Mouse (Mus musculus): ENCODE results near the gene Bcl2l11.

The Bcl2l11 gene

DNA sequence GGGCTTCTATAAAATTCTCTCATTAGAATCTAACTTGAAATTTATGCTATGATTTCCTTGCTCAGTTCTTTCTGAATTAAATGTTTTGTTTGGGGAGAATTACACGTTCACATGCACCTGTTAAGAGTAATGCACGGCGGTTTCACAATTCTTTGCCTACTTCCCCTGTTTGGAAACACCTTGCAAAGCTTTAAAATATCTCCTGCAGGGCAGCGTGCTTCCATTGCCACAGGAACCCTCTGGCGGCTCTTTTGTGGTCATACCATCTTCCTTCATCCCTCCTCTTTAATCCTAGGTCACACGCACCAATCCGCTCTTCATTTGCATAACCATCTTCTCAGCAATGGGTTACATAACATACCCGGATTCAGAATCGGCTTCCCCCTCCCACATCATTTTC is 14.3 kb upstream of the Bcl2l11 start:
- DNase-seq (ENCODE audit: low spot score): no peak

DNA sequence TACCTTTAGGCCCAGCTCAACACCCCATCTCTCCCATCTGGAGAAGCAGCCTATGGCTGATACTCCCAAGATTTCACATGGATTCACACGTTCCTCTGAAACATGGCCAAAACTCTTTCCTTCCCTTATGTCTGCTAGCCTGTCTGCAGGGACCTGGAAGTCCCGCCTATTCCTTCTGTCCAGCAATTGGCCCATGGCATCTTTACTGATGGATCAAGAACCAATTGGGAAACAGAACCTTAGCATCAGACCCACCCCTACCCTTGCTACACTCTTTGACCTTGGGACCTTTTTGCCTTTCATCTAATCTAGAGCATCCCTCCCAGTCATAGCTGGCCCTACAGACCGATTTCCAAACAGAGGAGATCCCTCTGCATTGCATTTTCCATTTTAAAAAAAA is 11.2 kb upstream of the Bcl2l11 start:
- no peak for DNase-seq (ENCODE audit: low spot score)

DNA sequence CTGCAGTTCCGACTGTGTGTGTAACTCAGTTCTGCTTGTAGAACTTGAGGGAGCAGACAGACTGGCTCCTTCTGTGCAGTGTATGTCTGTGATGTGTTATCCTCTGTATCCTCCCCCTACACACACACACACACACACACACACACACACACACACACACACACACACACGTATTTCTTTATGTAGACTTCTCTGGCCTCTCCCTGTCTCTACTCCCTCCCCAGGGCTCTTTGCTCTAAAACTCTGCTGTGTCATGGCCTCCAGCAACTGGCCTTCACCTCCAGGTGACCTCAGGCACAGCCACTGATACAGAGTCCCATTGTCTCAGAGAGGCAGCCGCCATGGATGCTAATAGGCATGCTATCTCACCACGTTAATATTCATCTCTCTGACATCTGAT is 10.3 kb upstream of the Bcl2l11 start:
- no peak for DNase-seq (ENCODE audit: low spot score)

DNA sequence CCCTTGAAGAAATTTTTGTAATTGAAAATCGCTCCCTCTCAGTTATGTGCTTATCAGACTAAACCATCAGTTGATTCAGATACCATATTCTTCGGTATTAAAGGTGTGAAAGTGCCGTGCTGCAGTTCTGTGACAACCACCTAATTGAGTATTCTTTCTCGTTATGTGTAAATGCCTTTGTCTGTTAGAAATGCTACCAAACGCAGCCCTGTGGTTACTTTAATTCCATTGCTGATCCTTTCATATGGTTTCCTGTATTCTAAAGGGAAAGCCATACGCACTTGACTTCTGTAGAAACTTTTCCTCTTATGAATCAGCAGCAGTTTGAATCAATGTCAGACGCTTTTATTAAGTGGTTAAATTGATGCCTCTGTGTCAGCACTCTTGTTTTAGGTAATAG is 8.2 kb upstream of the Bcl2l11 start:
- no peak for DNase-seq (ENCODE audit: low spot score)

DNA sequence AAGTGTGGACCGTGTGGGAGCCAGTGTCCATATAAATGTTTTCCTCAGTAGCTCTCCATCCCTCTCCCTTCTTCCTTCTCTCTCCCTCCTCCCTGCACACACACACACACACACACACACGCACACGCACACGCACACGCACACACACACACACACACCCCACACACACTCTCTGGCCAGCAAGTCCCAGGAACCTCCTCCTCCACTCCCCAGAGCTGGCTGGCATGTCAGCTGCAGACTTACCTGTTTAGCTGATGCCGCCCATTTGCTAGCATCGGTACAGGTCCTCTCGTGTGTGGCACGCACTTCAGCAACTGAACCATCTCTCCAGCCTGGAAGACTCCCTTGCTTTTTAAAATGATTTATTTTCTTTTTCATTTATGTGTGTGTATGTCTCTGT is 6.9 kb upstream of the Bcl2l11 start:
- DNase-seq (ENCODE audit: low spot score): no peak

DNA sequence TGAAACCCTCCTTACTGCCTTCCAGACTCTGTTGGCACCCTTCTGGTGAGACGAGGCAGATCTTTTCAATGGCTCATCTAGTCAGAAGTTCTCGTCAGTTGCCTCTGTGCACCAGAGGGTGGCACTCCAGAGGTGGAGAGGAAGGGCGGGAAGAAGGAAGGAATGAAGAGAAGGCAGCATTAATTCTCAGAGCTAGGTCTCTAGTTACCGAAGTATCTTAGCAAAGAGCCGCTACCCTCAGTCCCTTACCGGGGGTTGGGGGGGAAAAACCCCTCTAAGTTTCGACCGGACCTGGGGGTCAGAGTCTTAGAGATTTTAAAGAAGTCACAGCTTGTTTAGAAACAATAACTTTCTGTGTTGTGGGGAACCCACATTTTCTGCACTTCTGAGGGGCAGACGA is 3.3 kb upstream of the Bcl2l11 start:
- DNase-seq (ENCODE audit: low spot score): peak; percentile 72

DNA sequence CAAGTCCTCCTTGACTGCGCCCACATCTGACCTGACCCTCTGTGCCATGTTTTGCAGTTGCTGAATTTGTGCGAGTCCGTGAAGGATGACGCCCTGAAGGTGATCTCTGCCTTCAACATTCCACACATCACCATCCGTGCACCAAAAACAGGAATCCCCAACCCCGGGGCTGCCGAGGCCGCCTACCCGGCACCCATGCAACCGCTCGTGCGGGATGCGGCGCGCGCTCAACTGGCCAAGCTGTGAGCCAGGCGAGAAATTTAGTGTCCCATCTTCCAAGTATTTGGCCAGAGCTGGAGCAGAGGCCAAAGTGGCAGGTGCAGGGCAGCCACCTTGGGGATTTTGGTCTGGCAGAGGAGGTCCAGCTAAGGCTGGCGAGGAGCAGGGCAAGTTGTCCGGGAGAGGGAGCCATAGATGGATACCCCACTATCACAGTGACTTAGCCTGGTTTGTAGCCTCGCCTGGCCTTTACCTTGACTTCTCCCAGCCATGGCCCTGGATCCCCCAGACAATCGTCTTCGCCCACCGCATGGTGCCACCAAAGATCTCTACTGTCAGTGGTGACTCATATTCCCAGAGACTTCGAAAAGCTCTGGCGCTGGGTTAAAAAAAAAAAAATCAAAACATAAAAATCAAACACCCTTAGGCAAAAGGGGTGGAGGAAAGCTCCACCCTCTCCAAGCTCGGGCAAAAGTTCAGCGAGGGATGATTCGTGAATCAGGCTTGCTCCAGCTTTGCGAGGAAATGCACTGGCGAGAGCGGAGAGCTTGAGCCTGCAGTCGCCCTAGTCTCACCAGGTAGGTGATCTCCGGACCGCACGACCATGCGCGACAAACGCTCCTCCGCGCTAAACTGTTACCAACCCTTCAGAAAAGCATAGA is 2.7 kb upstream of the Bcl2l11 start:
- DNase-seq (ENCODE audit: low spot score): peak; percentile 31

DNA sequence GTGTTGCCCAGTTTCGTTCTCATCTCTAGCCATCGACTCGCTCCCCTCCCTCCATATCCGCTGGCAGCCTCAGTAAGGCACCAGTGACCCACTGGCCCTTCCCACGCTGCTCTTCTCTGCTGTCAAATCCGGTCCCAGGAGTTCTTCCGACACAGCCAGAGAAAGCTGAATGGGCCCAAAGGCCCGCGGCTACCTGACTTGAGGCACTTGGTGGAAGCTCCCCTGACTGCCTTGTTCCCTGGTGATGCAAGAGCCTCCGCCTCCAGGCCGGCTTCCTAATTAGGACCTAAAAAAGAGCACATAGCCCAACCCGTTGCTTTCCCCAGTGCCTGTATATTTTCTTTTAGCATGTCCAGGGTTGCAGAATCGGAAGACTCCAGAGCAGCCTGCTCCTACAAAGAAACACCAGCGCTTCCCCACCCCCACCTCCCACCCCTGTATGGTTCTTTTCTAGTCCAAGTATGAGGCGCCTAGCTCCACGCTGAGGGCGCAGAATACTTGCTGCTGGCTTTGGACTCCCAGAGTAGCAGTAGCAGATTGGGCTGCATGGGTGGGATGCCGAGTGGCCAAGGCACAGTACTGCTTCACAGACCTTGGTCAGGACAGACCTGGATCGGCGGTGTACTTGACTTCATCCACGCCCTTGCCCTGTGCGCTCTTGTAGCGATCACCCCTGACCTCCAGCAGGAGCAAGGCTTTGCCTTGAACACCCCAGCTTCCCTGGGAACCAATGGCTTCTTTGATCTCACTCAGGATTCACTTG is 1.7 kb upstream of the Bcl2l11 start:
- no peak for DNase-seq (ENCODE audit: low spot score)

DNA sequence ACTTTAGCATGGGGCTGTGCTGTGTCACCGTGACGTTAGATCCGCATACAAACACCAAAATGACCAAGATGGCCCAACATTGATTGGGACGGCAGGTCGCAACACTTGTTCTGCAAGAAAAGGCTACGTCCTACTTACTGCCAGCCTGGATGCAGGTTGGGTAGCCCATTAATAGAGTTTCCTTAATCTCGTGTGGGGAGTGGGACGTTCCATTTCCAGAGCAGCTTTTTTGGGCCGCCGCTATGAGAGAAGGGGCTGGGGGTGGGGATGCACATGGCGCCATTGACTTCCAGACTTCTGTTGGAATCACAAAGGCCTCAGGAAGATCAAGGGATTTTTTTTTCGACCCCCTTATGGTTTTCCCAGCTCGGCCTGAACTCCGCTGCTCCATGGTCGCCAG is 1.1 kb upstream of the Bcl2l11 start:
- DNase-seq (ENCODE audit: low spot score): no peak

DNA sequence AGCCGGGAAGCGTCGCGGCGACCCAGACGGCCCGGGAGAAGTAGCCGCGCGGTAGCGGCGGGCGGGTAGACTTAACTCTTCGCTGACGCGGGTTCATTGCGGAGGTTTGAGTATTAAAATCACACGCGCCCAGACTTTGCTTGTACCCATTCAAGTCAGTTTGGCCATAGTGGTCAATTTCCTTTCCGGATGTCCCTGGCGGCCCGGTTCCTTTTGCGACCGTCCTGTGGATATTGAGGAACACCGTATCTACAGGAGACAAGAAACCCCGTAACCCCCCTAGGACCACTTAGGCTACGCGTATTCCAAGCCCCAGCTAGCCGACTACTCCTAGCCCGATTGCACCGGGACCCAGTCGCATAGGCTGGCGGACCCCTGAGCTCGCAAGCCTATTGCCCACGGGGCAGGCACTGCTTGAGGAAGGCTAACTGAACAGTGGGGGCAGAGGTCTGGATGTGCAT is 783 bp downstream of the Bcl2l11 start:
- no peak for DNase-seq (ENCODE audit: low spot score)

DNA sequence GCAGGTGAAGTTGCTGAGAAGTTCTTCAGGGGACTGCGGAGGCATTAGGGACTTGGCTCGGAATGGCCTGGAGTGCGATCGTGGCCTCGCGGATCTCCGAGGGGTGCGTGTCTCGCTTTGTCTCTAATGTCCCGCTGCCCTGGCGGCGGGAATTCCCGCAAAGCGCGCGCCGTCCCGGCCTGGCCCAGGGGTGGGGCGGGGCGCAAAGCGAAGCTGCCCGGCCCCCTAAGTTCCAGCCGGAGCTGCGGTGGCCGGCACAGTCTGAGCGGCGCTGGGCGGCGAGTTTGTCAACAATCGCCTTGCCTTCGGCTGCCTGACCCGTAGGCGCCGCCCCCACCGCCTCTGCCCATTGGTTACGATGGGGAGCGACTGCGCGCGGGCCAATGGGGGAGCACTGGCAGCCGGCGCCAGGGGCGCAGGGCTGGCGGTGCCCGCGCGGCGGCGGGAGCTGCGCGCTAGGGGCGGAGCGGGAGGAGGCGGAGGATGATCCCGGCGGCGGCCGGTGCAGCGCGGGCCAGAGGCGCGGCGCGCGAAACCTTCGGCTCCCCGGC is 1.4 kb downstream of the Bcl2l11 start:
- DNase-seq (ENCODE audit: low spot score): peak; percentile 97

DNA sequence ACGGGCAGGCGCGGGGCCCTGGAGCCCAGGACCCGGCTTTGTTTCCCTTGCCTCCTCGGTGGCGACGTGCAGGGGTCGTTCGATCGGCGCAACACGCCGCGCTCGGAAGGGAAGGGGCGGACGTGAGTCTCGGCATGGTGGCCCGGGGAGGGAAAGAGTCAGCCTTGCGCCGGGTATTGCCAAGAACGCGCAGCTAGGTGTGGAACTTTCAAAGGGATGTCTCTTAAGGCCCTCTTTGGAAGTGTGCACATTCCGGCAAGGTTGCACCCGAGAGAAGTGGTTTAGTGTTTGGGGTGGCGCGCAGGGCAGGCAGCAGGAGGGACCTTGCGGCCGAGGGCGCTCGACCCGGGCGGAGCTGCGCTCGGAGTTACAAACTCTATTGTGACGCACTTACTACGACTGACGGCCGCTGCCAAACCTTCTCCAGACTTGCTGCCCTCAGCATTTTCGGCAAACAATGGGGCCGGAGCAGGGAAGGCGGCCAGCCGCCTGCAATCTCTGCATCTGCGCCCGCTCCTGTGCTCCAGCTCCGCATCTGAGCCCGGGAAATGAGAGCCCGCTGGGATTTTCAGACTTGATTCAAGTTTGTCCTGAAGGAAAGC is 2.0 kb downstream of the Bcl2l11 start:
- peak; percentile 91 for DNase-seq (ENCODE audit: low spot score)

DNA sequence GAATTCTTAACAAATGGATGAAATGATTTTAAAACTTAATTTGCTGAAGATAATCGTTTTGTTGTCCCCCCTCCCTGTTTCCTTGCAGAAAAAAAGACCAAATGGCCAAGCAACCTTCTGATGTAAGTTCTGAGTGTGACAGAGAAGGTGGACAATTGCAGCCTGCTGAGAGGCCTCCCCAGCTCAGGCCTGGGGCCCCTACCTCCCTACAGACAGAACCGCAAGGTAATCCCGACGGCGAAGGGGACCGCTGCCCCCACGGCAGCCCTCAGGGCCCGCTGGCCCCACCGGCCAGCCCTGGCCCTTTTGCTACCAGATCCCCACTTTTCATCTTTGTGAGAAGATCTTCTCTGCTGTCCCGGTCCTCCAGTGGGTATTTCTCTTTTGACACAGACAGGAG is 2.7 kb downstream of the Bcl2l11 start:
- no peak for DNase-seq (ENCODE audit: low spot score)

DNA sequence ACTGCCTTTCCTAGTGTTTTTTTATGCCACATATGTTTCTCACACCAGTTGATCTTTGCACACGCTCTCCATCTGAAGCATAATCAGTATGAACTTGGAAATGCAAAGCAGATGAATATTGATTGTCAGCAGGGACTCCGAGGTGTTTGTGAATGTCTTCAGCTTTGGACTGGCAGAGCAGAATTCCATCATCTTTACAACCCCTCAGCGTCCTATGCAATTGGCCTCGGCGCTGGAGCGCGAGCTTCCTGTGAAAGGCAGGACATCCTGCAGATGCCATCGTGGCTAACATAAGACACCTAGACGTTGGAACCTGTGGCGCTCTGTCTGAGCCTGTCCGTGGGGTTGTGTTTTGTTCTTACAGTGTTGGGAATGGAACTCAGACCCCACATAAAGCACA is 5.7 kb downstream of the Bcl2l11 start:
- no peak for DNase-seq (ENCODE audit: low spot score)

DNA sequence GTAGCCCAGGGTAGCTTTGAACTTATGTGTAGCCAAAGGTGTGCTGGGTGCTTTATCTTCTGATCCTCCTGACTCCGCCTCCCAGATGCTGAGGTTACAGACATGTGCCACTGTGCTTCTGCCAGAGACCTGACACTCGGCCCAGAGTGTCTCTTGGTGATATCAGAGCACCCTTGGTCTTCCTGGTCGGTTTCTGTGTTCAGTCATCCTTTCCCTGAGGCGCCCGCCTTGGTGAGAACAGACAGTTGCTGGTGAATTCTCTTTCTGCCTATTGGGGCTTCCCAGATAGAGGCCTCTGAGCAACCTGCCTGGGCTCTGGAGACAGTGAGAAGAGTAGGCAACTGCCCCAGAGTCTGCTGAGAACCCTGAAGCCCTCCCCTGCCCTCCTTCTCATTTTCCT is 6.8 kb downstream of the Bcl2l11 start:
- no peak for DNase-seq (ENCODE audit: low spot score)

DNA sequence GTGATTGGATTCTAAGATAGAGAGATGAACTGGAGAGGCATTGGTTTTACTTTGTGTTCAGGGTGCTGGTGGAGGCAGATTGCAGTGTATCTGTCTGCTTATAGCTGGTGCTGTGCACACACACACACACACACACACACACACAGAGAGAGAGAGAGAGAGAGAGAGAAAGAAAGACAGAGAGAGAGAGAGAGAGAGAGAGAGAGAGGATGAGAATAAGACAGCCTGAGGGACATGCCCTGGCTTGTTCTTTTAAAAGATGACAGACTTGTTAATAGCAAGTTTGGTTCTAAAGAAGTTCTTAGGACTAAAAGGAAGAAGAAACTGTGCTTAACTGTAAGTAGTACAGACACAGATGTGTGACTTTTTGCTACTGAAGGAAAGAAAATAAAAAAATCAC is 8.0 kb downstream of the Bcl2l11 start:
- DNase-seq (ENCODE audit: low spot score): no peak

DNA sequence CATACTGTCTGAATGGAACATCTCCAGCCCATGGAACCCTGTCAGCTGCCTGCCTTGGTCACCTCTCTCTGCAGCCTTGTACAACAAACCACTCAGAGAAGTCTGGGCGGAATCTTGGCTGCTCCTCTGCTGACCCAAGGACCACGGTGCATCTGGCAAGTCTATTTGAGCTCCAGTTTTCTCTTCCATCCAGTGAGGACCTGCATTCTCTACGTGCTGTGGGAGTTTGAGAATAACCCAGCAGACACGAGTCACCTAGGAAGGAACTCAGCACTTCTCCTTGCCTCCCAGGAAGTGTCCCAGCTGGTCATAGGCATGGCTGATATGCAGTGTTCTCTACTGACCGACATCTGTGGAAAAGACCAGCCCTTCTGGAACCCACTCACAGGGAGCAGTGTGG is 8.6 kb downstream of the Bcl2l11 start:
- DNase-seq (ENCODE audit: low spot score): no peak

DNA sequence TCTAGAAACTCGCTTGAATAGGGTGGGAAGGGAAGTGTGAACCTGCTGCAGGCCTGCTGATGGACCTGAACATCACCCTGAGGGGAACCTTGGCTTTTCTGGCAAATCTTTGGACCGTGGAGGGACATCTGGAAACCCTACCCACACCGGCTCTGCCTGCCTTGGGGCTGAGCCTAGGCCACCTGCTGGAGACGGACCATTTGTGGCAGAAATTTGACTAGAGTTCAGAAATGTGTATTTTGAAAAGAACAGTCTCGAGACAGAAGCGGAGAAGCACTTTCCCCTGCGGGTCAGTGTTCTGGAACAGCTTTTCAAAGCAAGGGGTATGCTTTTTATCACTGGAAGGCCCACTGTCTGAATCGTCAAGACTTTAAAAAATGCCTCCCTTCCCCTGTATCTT is 9.1 kb downstream of the Bcl2l11 start:
- no peak for DNase-seq (ENCODE audit: low spot score)

DNA sequence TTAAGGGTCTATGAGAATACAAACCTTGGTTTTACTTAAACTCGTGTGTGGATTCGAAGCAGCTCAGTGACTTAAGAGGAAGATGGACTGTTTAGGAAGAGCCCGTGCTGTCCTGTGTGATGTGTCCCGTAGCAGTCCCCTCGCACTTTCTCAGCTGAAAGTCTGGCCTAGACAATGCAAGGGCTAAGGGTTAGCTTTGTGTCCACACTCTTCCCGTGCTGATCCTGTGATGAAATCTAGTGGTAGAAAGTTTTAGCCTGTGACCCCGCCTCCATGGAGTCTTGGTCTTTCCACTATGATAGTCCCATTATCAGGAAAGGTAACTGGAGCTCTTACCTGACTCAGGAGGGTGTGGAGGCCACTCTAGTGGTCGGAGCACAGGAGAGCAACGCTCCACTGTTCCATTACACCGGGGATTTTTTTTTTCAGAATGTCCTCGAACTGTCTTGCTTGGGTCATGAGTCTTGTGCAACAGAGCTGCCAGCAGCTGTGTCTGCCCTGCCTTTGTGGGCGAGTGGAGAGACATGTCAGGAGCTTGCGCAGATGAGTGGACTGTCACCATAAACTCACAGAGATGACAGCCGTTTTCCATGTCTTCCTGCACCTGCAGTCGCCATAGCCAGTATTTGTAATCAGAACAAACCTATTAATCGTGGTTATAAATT is 11.1 kb downstream of the Bcl2l11 start:
- no peak for DNase-seq (ENCODE audit: low spot score)

DNA sequence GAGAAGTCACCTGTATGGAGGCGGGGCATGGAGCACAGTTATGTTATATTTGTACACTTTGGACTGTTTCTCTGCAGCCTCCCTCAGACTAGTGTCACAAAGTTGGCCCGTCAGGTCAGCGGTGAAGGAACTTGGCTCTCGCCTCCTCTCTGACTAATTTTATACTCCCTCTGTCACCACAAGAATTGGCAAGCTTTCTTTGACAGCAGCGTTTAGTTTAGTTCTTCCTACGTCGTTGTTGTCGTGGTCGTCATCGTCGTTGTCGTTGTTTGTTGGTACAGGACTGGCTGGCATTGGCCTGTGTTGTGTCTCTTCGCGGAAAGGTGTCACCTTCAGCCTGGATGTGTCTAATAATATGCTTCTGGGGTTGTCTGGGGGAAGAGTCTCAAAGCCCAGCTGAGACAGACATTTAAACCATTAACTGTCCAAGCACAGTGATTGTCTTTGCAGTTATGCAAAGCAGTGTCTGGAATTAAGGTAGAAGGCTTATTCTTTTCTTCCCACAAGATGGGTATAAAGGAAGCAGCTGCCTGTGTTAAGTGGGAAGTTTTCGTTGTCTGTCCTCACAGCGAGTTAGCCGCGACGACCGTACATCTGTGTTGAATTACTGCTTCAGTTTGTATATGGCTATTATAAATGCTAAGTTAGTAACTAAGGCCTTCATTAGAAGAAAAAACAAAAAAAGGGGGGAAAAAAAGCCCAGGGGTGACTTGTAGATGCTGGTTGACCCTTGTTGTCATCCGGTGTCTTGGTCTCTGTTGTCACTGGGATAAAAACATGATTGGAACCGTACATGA is 11.8 kb downstream of the Bcl2l11 start:
- no peak for DNase-seq (ENCODE audit: low spot score)

DNA sequence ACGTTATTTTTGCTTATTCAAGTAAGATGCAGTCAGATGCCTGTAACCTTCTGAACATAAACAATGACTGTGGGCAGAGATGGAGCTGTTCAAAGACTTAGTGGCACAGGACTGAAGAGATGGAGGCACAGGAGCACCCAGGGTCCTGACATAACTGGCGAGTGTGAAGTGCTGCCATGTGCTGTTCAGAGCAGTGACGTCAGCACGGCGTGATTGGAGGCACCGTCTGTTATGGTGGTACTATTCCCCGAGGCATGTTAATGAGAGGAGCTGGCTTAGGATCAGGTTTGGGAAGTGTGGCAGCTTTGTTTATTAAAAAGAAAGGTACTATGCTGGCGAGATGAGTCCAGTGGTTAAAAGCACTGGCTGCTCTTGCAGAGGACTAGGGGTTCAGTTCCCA is 13.1 kb downstream of the Bcl2l11 start:
- DNase-seq (ENCODE audit: low spot score): no peak

All from lung, postnatal 25 days (tissue).